Mouse (Mus musculus) CH12.LX (cell line): Measurements from ENCODE around the gene Mapk13. TPM values are rescaled to one million over a fixed set of nuclear protein-coding genes. Genes with fewer than 3 reads are reported as not detected.

ENCODE experiments used
- DNase-seq: peaks from one replicate; pipeline ENCODE4 v3.0.0-alpha.2; 2013; ENCODE audit errors: extremely low read depth
- H3K27ac ChIP-seq: 2 replicates; pipeline ENCODE4 v1.5.1; 2012; ENCODE audit warnings: low read depth, mild to moderate bottlenecking, control low read depth, moderate library complexity; ENCODE audit not compliant: insufficient read depth
- H3K27me3 ChIP-seq: replicated peaks from 2 replicates; pipeline ENCODE3; 2012; ENCODE audit warnings: inconsistent platforms
- H3K36me3 ChIP-seq, 2 experiments: replicated peaks in 1 of 2; 2 replicates each; pipeline versions ENCODE3 to v1.6.1; 2012; ENCODE audit warnings: inconsistent platforms in 1 of 2, low read length in 1 of 2, mild to moderate bottlenecking in 1 of 2, mixed read lengths in 1 of 2, moderate library complexity in 1 of 2; ENCODE audit not compliant: control insufficient read depth in 1 of 2, insufficient read depth in 1 of 2
- H3K4me1 ChIP-seq, 2 experiments: 2 replicates each; pipeline ENCODE4 v1.6.1; 2012; ENCODE audit warnings: inconsistent platforms in 1 of 2, moderate library complexity in 1 of 2; ENCODE audit not compliant: insufficient read depth in 2 of 2, control insufficient read depth in 1 of 2
- H3K4me2 ChIP-seq: 2 replicates; pipeline ENCODE4 v1.6.1; 2012; ENCODE audit warnings: low read depth, mild to moderate bottlenecking, control low read depth; ENCODE audit not compliant: poor library complexity, insufficient read depth, severe bottlenecking
- H3K4me3 ChIP-seq, 3 experiments: fragments of 150-350 bp in 1 of 3; sonication (generic) in 1 of 3; replicated peaks in 1 of 3; 2 replicates each; pipeline versions ENCODE3 to v1.5.1; 2011 to 2012; ENCODE audit warnings: low read depth in 2 of 3, low read length in 2 of 3, mild to moderate bottlenecking in 2 of 3, moderate library complexity in 2 of 3, control low read depth in 1 of 3, improper control_type of control experiment in 1 of 3, inconsistent platforms in 1 of 3, mixed read lengths in 1 of 3; ENCODE audit not compliant: poor library complexity in 1 of 3
- H3K79me2 ChIP-seq: replicated peaks from 2 replicates; pipeline ENCODE4 v1.6.1; 2012; ENCODE audit warnings: mild to moderate bottlenecking, moderate library complexity; ENCODE audit not compliant: control insufficient read depth, poor library complexity, insufficient read depth, severe bottlenecking; ENCODE audit errors: extremely low read depth
- H3K9ac ChIP-seq: 2 replicates; pipeline ENCODE4 v1.6.1; 2012; ENCODE audit warnings: low read depth, mild to moderate bottlenecking, control low read depth, moderate library complexity; ENCODE audit not compliant: insufficient read depth
- H3K9me3 ChIP-seq: replicated peaks from 2 replicates; pipeline ENCODE3; 2012; ENCODE audit warnings: low read length, inconsistent platforms, mixed read lengths
- CTCF ChIP-seq, 2 experiments: IDR thresholded peaks in 1 of 2; conservative IDR thresholded peaks in 1 of 2; 2 replicates each; pipeline ENCODE4 v1.5.1; 2011 to 2012; ENCODE audit warnings: low read depth in 2 of 2, low read length in 2 of 2, improper control_type of control experiment in 1 of 2, inconsistent platforms in 1 of 2, mild to moderate bottlenecking in 1 of 2, moderate library complexity in 1 of 2
- E2F4 ChIP-seq: IDR thresholded peaks from 2 replicates; pipeline ENCODE4 v1.6.1; 2011; ENCODE audit warnings: low read depth, low read length, improper control_type of control experiment; ENCODE audit not compliant: insufficient replicate concordance
- ELF1 ChIP-seq: IDR thresholded peaks from 2 replicates; pipeline ENCODE4 v1.6.1; 2014; ENCODE audit warnings: low read depth, mild to moderate bottlenecking, inconsistent platforms, low read length, improper control_type of control experiment
- ETS1 ChIP-seq: conservative IDR thresholded peaks from 2 replicates; pipeline ENCODE4 v1.6.1; 2012; ENCODE audit warnings: low read depth, mild to moderate bottlenecking, inconsistent platforms, low read length, improper control_type of control experiment, moderate library complexity
- HCFC1 ChIP-seq: IDR thresholded peaks from 2 replicates; pipeline ENCODE4 v1.6.1; 2012; ENCODE audit warnings: low read depth, mild to moderate bottlenecking, inconsistent platforms, low read length, improper control_type of control experiment
- JUN ChIP-seq: IDR thresholded peaks from 2 replicates; pipeline ENCODE4 v1.6.1; 2011; ENCODE audit warnings: low read depth, mild to moderate bottlenecking, low read length, improper control_type of control experiment, moderate library complexity; ENCODE audit not compliant: insufficient read depth
- JUND ChIP-seq: conservative IDR thresholded peaks from 2 replicates; pipeline ENCODE4 v1.6.1; 2011; ENCODE audit warnings: low read depth, low read length, improper control_type of control experiment
- KAT2A ChIP-seq: IDR thresholded peaks from 2 replicates; pipeline ENCODE4 v1.6.1; 2012; ENCODE audit warnings: low read length, improper control_type of control experiment, inconsistent platforms; ENCODE audit not compliant: insufficient replicate concordance
- MAFK ChIP-seq: IDR thresholded peaks from 2 replicates; pipeline ENCODE4 v1.6.1; 2011; ENCODE audit warnings: low read length, improper control_type of control experiment; ENCODE audit not compliant: insufficient replicate concordance
- MAZ ChIP-seq: IDR thresholded peaks from 2 replicates; pipeline ENCODE4 v1.6.1; 2012; ENCODE audit warnings: low read depth, mild to moderate bottlenecking, inconsistent platforms, low read length, improper control_type of control experiment, moderate library complexity
- MYC ChIP-seq: IDR thresholded peaks from 2 replicates; pipeline ENCODE4 v1.6.1; 2011; ENCODE audit warnings: low read depth, mild to moderate bottlenecking, improper control_type of control experiment, low read length
- NELFE ChIP-seq: IDR thresholded peaks from 2 replicates; pipeline ENCODE4 v1.6.1; 2011; ENCODE audit warnings: low read depth, low read length, improper control_type of control experiment
- NRF1 ChIP-seq: IDR thresholded peaks from 2 replicates; pipeline ENCODE4 v1.6.1; 2014; ENCODE audit warnings: low read depth, mild to moderate bottlenecking, inconsistent platforms, low read length, improper control_type of control experiment, moderate library complexity
- PAX5 ChIP-seq: IDR thresholded peaks from 2 replicates; pipeline ENCODE4 v1.6.1; 2012; ENCODE audit warnings: low read length, inconsistent platforms, mixed read lengths
- SIN3A ChIP-seq: IDR thresholded peaks from 2 replicates; pipeline ENCODE4 v1.6.1; 2012; ENCODE audit warnings: low read length, improper control_type of control experiment, inconsistent platforms
- TBP ChIP-seq: conservative IDR thresholded peaks from 2 replicates; pipeline ENCODE4 v1.6.1; 2011; ENCODE audit warnings: low read depth, low read length, improper control_type of control experiment
- USF1 ChIP-seq: IDR thresholded peaks from 2 replicates; pipeline ENCODE4 v1.6.1; 2014; ENCODE audit warnings: low read depth, mild to moderate bottlenecking, inconsistent platforms, low read length, improper control_type of control experiment
- USF2 ChIP-seq: conservative IDR thresholded peaks from 2 replicates; pipeline ENCODE4 v1.6.1; 2011; ENCODE audit warnings: low read depth, low read length, improper control_type of control experiment
- ZC3H11A ChIP-seq: IDR thresholded peaks from 2 replicates; pipeline ENCODE4 v1.6.1; 2012; ENCODE audit warnings: low read depth, mild to moderate bottlenecking, inconsistent platforms, low read length, improper control_type of control experiment
- ZKSCAN1 ChIP-seq: IDR thresholded peaks from 2 replicates; pipeline ENCODE4 v1.6.1; 2012; ENCODE audit warnings: low read depth, inconsistent platforms, low read length, improper control_type of control experiment, borderline replicate concordance
- ZMIZ1 ChIP-seq: IDR thresholded peaks from 2 replicates; pipeline ENCODE4 v1.6.1; 2012; ENCODE audit warnings: low read depth, mild to moderate bottlenecking, inconsistent platforms, low read length, improper control_type of control experiment
- dilution Hi-C: fragments of 300-500 bp; cut with MboI; formaldehyde crosslinking; loops from 2 replicates; pipeline ENCODE4 v1.14.3; 2020; ENCODE audit warnings: low sequenced_read_pairs; ENCODE audit not compliant: extremely low pct_unique_long_range_greater_than_20kb, extremely low pct_ligation_motif_present
- in situ Hi-C: fragments of 300-500 bp; cut with MboI; formaldehyde crosslinking; loops from 3 replicates; pipeline ENCODE4 v1.14.3; 2019; ENCODE audit warnings: low sequenced_read_pairs, low pct_ligation_motif_present, low pct_unique_long_range_greater_than_20kb, mixed read lengths
- polyA plus RNA-seq: library from polyadenylated mRNA; unstranded; fragments of >175 nt; gene quantifications from 2 replicates; pipeline ENCODE4 v1.2.1, GENCODE M21; 2012; ENCODE audit warnings: low read depth; ENCODE audit not compliant: insufficient read length
- total RNA-seq, 2 experiments: library from RNA; depleted of rRNA; stranded (reverse); fragments of 300-350 nt in 1 of 2; fragments of >200 nt in 1 of 2; gene quantifications; 2 replicates each; pipeline ENCODE4 v1.2.3; 2012 to 2014

Gene Mapk13
- total and polyA plus RNA-seq, 3 experiments, result not detected

- H3K4me1 ChIP-seq, result peaks cover 0 to 3% of the 10 kb centered on the region in 2 experiments; a peak in 1 of 4 replicates
- in situ Hi-C loops (no loop called here), dilution Hi-C loops (no loop called here)
- TF ChIP-seq MAZ (no peak), PAX5 (no peak), MAFK (no peak), KAT2A (no peak), ELF1 (no peak), MYC (no peak), SIN3A (no peak), ZKSCAN1 (no peak), CTCF (conservative IDR thresholded peaks at IDR 0.05 in 1 of 2, IDR thresholded peaks at IDR 0.05 in 1 of 2; ENCODE audit: low read depth in 2 of 2, low read length in 2 of 2) (no peak), ETS1 (no peak), NELFE (no peak), JUN (no peak), USF2 (no peak), USF1 (no peak)
- H3K4me3 ChIP-seq, result no peak overlapping the region
- no peaks in the 10 kb centered on the region for H3K9me3 ChIP-seq
- DNase-seq, result no peak
- peaks cover 17 to 68% of the 10 kb centered on the region in 2 experiments for H3K36me3 ChIP-seq
- H3K9ac ChIP-seq, result no peak overlapping the region
- no peaks in the 10 kb centered on the region for H3K79me2 ChIP-seq
- no peak overlapping the region for H3K27ac ChIP-seq
- H3K27me3 ChIP-seq, result no peaks in the 10 kb centered on the region
- no peak overlapping the region for H3K4me2 ChIP-seq
These were observed 40.2 kb downstream of the Mapk13 start for GRCm38 (mm10) chr17:28809175-28809831.

- Histone ChIP-seq H3K9ac (no peak overlapping the region), H3K9me3 (no peaks in the 10 kb centered on the region)
- dilution Hi-C loops, result no loop called here
- DNase-seq, result no peak
- no peak for TF ChIP-seq TBP
- no peak for TF ChIP-seq ETS1
- no peak for TF ChIP-seq NRF1
- TF ChIP-seq JUN, result no peak
- no peak for TF ChIP-seq MAZ
- TF ChIP-seq HCFC1, result no peak
- TF ChIP-seq ZMIZ1, result no peak
- TF ChIP-seq KAT2A, result no peak
- TF ChIP-seq E2F4, result no peak
- TF ChIP-seq JUND, result no peak
- TF ChIP-seq ZC3H11A, result no peak
- no peak for TF ChIP-seq ELF1
- TF ChIP-seq, all 38 proteins: peak for 0
- Histone ChIP-seq H3K4me1 (peaks cover 0 to 3% of the 10 kb centered on the region in 2 experiments; a peak in 1 of 4 replicates), H3K4me3 (no peak overlapping the region), H3K79me2 (no peaks in the 10 kb centered on the region), H3K4me2 (no peak overlapping the region), H3K27me3 (no peaks in the 10 kb centered on the region), H3K36me3 (peaks cover 14 to 76% of the 10 kb centered on the region in 2 experiments), H3K27ac (no peak overlapping the region)
- in situ Hi-C loops, result no loop called here
These were observed 43.2 kb downstream of the Mapk13 start for GRCm38 (mm10) chr17:28812345-28812744.
